Mouse (Mus musculus): ENCODE data around the gene Hacd4. TPM values are rescaled to one million over a fixed set of nuclear protein-coding genes. Genes with fewer than 3 reads are reported as not detected.

Hacd4 gene
- 26.8 and 38.7 TPM in 2 replicates for polyA plus RNA-seq (2011; ENCODE audit: insufficient read length, low read depth, missing spikeins)

DNA sequence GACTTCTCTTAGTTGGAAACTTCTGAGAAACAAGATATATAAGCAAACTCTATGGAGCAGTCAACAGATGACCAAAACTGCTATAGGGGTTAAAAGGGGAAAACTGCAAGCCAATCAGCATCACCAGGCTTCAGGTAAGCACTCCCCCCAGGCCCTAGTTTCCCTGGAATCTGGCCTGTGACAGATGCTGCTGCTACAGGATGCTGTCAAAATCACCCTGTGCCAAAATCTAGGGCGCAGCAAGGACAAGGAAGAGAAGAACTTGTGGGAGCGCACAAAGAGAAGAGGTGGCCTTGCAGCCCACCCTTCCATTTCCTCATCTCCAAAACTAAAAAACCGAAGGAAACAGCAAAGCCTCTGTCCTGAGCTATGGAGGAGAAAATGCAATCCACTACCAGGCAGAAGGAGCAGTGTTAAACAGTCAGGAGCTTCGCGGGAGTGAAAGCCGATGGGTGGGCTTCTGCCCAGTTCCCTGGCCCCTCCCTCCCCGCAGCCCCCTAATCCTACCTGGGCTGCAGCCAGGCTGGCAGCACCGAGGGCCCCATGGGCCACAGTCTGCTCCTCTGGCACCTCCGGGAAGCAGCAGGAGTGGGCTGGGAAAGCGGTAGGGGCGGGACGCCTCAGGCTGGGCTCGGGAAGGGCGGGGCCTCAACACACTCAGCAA, at the start of gene Hacd4:
Gene Hacd4, minus strand, starts transcription at position 603 of the 664 bp plus-strand sequence.
- peak; percentile 64 for TF ChIP-seq POLR2A (IDR thresholded peaks at IDR 0.05; ENCODE audit: low read depth, low read length)
- TF ChIP-seq CTCF (IDR thresholded peaks at IDR 0.05; ENCODE audit: borderline replicate concordance, insufficient read depth, low read length) = no peak
- H3K27ac ChIP-seq (ENCODE audit: insufficient read depth, low read length) = peak within 1 kb of the TSS; percentile 71
- peaks cover 11% of the 10 kb centered on the region; the same call in 1 of the 2 replicates for H3K4me1 ChIP-seq (ENCODE audit: control insufficient read depth, insufficient read depth, low read length)
- H3K4me3 ChIP-seq (ENCODE audit: insufficient read depth, low read length) = peak within 1 kb of the TSS; percentile 49

DNA sequence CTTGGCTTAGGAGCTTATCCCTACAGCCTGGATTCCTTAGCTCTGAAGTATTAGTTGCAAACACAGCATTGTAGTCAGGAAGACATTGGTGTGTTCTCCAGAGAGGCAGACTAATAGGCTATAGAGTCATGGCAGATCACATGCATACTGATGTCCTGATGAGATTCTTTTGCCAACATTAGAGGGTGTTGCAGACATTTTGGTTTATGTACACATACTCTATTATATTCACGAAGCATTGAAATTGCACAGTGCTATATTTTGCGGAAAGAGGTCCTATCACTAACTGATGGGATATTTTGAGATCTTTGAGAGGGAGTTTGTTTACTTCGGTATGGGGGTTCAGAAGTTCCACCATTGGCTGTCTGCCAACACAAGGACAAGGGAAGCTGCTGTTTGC, 49.4 kb upstream of the Hacd4 start:
- H3K4me3 ChIP-seq (ENCODE audit: insufficient read depth, low read length) = no peak overlapping the region
- TF ChIP-seq CTCF (IDR thresholded peaks at IDR 0.05; ENCODE audit: borderline replicate concordance, insufficient read depth, low read length) (no peak), POLR2A (IDR thresholded peaks at IDR 0.05; ENCODE audit: low read depth, low read length) (no peak)
- H3K27ac ChIP-seq (ENCODE audit: insufficient read depth, low read length) = no peak overlapping the region
- no peaks in the 10 kb centered on the region for H3K4me1 ChIP-seq (ENCODE audit: control insufficient read depth, insufficient read depth, low read length)

DNA sequence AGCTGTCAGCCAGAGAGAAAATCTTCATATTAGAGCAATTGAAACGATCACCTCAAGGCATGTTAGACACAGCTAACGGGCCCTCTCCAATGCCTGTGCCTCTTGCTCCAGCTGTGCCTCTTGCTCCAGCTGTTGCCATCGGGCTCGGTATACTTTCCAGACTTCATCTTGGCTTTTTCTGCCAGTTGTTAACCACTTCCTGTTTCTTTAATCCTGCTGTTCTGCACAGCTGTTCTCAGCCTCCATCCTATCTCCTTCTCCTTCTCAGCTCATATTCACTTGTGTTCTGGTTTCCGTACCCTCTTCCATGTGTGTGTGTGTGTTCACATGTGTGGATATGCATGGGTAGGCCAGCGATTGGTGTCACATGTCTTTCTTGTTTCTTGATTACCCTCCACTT, 41.4 kb upstream of the Hacd4 start:
- peaks cover 20% of the 10 kb centered on the region for H3K4me1 ChIP-seq (ENCODE audit: control insufficient read depth, insufficient read depth, low read length)
- H3K27ac ChIP-seq (ENCODE audit: insufficient read depth, low read length) = no peak overlapping the region
- no peak overlapping the region for H3K4me3 ChIP-seq (ENCODE audit: insufficient read depth, low read length)
- TF ChIP-seq POLR2A (IDR thresholded peaks at IDR 0.05; ENCODE audit: low read depth, low read length) (no peak), CTCF (IDR thresholded peaks at IDR 0.05; ENCODE audit: borderline replicate concordance, insufficient read depth, low read length) (no peak)

DNA sequence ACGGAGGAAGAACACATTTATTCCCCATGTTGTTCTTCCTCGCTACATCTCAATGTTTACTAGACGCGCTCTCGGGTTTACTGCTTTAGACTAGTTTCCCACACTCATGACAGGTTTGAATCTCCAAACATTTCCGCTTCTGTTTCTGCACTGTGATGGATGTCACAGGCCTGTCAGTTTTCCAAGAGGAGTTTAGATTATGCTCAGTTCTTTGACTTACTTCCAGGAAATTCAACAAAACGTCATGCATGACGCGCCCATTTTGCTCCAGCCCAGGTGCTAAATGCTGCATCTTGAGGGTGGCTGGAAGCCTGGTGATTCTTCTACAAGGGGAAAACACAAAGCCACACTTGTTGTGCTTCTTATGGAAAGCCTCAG, 40.1 kb upstream of the Hacd4 start:
- TF ChIP-seq CTCF (IDR thresholded peaks at IDR 0.05; ENCODE audit: borderline replicate concordance, insufficient read depth, low read length) (no peak), POLR2A (IDR thresholded peaks at IDR 0.05; ENCODE audit: low read depth, low read length) (no peak)
- peak overlapping the region; percentile 82 for H3K27ac ChIP-seq (ENCODE audit: insufficient read depth, low read length)

DNA sequence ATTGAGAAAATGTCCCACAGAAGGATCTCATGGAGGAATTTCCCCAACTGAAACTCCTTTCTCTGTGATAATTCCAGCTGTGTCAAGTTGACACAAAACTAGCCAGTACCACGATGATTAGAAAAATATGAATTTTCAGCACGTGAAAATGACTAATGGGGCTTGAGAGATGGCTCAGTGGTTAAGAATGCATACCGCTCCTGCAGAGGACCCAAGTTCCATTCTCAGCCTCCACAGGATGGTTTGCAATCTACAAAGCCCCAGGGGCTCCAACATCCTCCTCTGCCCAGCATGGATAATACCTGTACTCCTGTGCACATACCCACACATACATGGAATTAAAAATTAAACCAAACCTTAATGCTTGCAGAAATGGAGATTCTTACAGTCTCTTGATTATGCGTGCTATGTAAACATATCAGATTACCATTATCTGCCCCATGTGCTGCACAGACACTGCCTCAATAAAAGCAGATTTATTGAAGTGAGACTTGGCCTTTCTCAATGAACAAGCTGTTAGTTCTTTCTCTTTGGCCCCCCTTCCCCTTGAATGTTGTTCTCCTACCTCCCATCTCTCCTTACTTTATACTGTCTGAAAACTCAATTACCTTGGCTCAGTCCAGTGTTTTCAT, 39.6 kb upstream of the Hacd4 start:
- H3K27ac ChIP-seq (ENCODE audit: insufficient read depth, low read length) = peak overlapping the region; percentile 82
- no peak overlapping the region for H3K4me3 ChIP-seq (ENCODE audit: insufficient read depth, low read length)
- H3K4me1 ChIP-seq (ENCODE audit: control insufficient read depth, insufficient read depth, low read length) = peaks cover 20% of the 10 kb centered on the region
- TF ChIP-seq POLR2A (IDR thresholded peaks at IDR 0.05; ENCODE audit: low read depth, low read length) (no peak), CTCF (IDR thresholded peaks at IDR 0.05; ENCODE audit: borderline replicate concordance, insufficient read depth, low read length) (no peak)

More for the DNA sequence above, 40.1 kb upstream of the Hacd4 start:
- H3K4me3 ChIP-seq (ENCODE audit: insufficient read depth, low read length) = no peak overlapping the region
- H3K4me1 ChIP-seq (ENCODE audit: control insufficient read depth, insufficient read depth, low read length) = peaks cover 20% of the 10 kb centered on the region

DNA sequence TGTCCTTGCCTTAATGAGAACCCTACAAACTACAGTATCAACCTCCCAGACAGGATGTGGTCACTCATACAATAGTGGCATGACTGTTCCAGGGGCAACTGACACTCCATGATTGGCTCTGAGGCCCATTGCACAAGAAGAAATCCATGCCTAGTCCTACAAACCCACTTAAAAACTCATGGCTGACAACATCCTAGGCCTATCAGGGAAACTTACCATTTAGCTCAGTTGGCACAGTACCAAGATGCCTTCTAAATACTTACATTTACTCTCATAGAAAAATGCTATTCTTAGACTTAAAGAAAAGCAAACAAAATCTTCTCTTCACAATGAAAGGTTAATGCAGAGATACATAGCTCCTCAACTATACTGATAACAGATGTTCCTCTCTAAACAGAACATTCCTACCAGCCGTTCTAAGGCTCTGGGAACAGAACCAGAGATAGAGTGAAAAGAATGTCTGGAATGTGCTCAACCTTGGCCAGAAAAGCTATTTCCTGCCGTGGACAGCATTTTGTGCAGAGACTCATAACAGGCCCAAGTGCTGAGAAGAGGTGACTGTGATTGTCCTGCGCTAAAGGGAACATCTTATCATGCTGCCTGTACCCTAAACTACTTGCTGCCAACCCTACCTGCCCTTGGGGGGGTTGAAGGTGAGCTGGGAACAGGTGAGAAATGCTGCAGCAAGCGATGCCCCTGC, 37.9 kb upstream of the Hacd4 start:
- Histone ChIP-seq H3K4me3 (ENCODE audit: insufficient read depth, low read length) (no peak overlapping the region), H3K4me1 (ENCODE audit: control insufficient read depth, insufficient read depth, low read length) (peaks cover 23% of the 10 kb centered on the region), H3K27ac (ENCODE audit: insufficient read depth, low read length) (peak overlapping the region; percentile 91)
- TF ChIP-seq CTCF (IDR thresholded peaks at IDR 0.05; ENCODE audit: borderline replicate concordance, insufficient read depth, low read length) (no peak), POLR2A (IDR thresholded peaks at IDR 0.05; ENCODE audit: low read depth, low read length) (no peak)

DNA sequence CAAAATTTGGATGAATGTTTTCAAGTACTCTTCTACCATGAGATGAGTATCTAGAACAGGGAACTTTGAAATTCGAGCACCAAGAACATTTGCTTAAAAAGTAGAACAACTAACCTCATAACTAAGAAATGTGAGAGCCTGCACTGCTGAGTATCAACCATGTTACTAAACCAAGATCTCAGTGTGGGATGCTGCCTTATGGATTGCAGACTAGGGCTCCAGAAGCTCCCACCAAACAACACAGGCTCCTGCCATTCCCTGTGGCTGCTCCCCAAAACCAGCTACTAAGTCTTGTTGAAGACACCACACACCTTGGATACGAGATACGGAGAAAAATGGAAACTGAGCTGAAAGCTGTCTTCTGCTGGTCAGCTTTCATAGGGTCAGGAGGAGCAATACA, 37.4 kb upstream of the Hacd4 start:
- no peak overlapping the region for H3K4me3 ChIP-seq (ENCODE audit: insufficient read depth, low read length)
- TF ChIP-seq CTCF (IDR thresholded peaks at IDR 0.05; ENCODE audit: borderline replicate concordance, insufficient read depth, low read length) = no peak
- TF ChIP-seq POLR2A (IDR thresholded peaks at IDR 0.05; ENCODE audit: low read depth, low read length) = no peak
- peak overlapping the region; percentile 91 for H3K27ac ChIP-seq (ENCODE audit: insufficient read depth, low read length)
- peaks cover 23% of the 10 kb centered on the region for H3K4me1 ChIP-seq (ENCODE audit: control insufficient read depth, insufficient read depth, low read length)

DNA sequence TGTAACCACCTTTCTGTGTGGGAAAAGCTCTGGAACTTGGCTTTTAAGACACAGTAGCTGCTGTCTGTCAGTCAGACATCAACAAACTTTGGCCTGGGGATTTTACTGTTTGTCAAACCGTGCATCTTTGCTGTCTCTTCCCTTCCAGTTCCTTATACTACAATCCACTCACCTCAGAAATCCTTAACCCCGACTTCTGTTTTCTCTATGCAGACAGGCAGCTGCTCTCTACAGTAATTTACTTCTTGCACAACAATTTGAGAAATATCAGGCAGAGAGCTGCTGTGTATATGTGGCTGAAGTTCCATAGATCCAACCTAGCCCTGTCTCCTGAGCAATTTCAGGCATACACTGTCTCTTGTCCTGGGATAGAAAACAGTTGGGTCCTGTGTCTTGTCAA, 32.8 kb upstream of the Hacd4 start:
- TF ChIP-seq CTCF (IDR thresholded peaks at IDR 0.05; ENCODE audit: borderline replicate concordance, insufficient read depth, low read length) = no peak
- TF ChIP-seq POLR2A (IDR thresholded peaks at IDR 0.05; ENCODE audit: low read depth, low read length) = no peak
- H3K4me1 ChIP-seq (ENCODE audit: control insufficient read depth, insufficient read depth, low read length) = peaks cover 8% of the 10 kb centered on the region
- H3K27ac ChIP-seq (ENCODE audit: insufficient read depth, low read length) = no peak overlapping the region
- no peak overlapping the region for H3K4me3 ChIP-seq (ENCODE audit: insufficient read depth, low read length)

DNA sequence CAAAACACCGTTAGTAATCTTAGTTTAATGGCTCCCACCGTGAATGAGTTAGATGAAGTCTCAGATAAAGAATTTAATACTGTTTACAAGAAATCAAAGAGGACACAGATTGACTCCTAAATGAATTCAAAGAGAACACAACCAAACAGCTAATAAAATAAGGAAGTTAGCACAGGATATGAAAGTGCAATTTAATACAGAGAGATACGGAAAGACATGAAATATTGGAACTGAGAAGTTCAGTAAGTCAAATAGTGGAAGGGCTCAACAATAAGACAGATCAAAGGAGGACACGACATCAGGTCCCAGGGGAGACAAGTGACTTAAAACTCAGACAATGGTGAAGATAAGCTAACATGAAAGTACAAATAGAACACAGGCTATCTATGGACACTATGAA, 25.8 kb upstream of the Hacd4 start:
- TF ChIP-seq POLR2A (IDR thresholded peaks at IDR 0.05; ENCODE audit: low read depth, low read length) (no peak), CTCF (IDR thresholded peaks at IDR 0.05; ENCODE audit: borderline replicate concordance, insufficient read depth, low read length) (no peak)
- Histone ChIP-seq H3K27ac (ENCODE audit: insufficient read depth, low read length) (no peak overlapping the region), H3K4me1 (ENCODE audit: control insufficient read depth, insufficient read depth, low read length) (peaks cover 11% of the 10 kb centered on the region), H3K4me3 (ENCODE audit: insufficient read depth, low read length) (no peak overlapping the region)

Measured in embryonic fibroblast, embryonic 13.5 days (primary cell).